Mouse (Mus musculus): ENCODE results near the gene Heatr1. TPM values are rescaled to one million over a fixed set of nuclear protein-coding genes. Genes with fewer than 3 reads are reported as not detected.

Gene Heatr1
- 35.5 and 36.3 TPM in 2 replicates for polyA plus RNA-seq (2014; fragmentation: Nextera tagmentation; extraction: Ambion mirVana)

DNA sequence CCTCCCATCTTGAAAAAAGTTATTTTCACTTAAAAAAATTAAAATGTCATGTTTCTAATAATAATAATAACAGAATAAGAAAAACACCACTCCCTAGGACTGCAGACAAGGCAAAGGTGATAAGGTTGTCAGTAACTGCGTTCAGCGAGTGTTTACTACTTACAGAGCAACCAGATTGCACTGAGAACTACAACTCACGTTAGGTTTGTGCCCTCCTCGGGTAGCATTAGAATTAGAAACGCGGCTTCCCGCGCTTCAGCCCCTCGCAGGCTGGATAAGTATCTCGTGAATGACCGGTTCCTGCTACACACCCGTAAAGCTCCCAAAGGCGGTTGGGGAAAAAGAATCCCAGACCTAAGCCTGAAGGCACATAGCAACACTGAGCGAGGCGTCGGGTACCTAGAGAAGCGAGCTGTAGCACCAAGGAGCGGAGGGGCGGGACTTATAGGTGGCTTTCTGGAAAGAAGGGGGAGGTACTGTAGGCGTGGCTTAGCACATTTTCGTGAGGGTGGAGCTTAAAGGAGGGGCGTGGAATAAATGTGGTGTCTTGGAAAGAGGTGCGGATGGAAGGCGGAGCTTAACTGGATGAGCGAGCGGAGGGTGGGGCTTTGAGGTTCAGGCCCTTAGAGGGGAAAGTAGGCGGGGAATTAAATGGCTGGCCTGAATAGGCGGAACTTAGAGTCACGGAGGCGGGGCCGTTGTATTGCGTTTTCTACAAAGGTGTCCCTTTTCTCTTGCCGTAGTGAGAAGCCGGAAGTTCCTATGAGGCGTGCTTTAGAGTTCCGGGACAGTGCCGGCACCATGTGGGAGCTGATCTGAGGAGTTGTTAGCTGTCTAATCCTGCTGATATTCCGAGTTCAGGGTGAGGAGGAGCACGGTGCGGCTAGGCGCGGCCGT, at the start of gene Heatr1:
TSS of gene Heatr1 (plus strand) at position 419 of the 897 bp plus-strand sequence.
- peak within 1 kb of the TSS; percentile 85 for H3K4me2 ChIP-seq
- peak within 1 kb of the TSS; percentile 60 for H3K9ac ChIP-seq (ENCODE audit: low read length)
- peak within 1 kb of the TSS; percentile 85 for H3K4me3 ChIP-seq (ENCODE audit: low read depth, low read length)
- H3K9me3 ChIP-seq (ENCODE audit: control insufficient read depth, low read length): no peaks in the 10 kb centered on the region
- peaks cover 4% of the 10 kb centered on the region; the same call in 1 of the 2 replicates for H3K4me1 ChIP-seq (ENCODE audit: control insufficient read depth, insufficient read depth, low read length)
- under 1% methylated on average over 43 of the region's 43 CpGs for WGBS
- ATAC-seq (ENCODE audit: low FRiP score) (peak; percentile 97), DNase-seq (ENCODE audit: low spot score, missing footprints) (peak; percentile 100)
- H3K36me3 ChIP-seq (ENCODE audit: control insufficient read depth, insufficient read depth, low read length): peaks cover 2% of the 10 kb centered on the region; the same call in 1 of the 2 replicates
- no peak within 1 kb of the TSS for H3K27ac ChIP-seq (ENCODE audit: low read depth, low read length)
- no peaks in the 10 kb centered on the region for H3K27me3 ChIP-seq (ENCODE audit: control insufficient read depth, insufficient read depth, low read length)

DNA sequence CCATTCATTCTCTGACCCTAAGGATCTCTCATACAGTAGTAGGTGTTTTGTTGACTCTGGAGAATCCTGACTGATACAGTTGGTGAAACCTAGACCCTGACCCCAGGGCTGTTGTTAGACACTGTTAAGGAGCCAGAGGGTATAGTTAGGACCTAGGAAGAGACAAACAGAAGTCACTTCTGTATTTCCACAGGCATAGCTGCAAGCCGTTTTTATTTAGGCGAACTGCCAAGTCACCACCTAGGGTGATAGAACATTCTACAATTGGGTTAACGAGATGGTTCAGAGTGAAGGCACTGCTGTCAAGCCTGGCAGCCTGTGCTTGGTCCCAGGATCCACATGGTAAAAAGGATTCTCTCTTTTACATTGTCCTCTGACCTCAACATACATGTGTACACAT, 48.0 kb upstream of the Heatr1 start:
- no peak overlapping the region for H3K27ac ChIP-seq (ENCODE audit: low read depth, low read length)
- ATAC-seq (ENCODE audit: low FRiP score) (no peak), DNase-seq (ENCODE audit: low spot score, missing footprints) (no peak)
- no peaks in the 10 kb centered on the region for H3K36me3 ChIP-seq (ENCODE audit: control insufficient read depth, insufficient read depth, low read length)
- H3K4me2 ChIP-seq: no peak overlapping the region
- H3K9me3 ChIP-seq (ENCODE audit: control insufficient read depth, low read length): no peaks in the 10 kb centered on the region
- no peak overlapping the region for H3K9ac ChIP-seq (ENCODE audit: low read length)
- WGBS: 85% methylated on average over 3 of the region's 3 CpGs
- H3K27me3 ChIP-seq (ENCODE audit: control insufficient read depth, insufficient read depth, low read length): no peaks in the 10 kb centered on the region
- H3K4me1 ChIP-seq (ENCODE audit: control insufficient read depth, insufficient read depth, low read length): no peaks in the 10 kb centered on the region
- H3K4me3 ChIP-seq (ENCODE audit: low read depth, low read length): no peak overlapping the region

DNA sequence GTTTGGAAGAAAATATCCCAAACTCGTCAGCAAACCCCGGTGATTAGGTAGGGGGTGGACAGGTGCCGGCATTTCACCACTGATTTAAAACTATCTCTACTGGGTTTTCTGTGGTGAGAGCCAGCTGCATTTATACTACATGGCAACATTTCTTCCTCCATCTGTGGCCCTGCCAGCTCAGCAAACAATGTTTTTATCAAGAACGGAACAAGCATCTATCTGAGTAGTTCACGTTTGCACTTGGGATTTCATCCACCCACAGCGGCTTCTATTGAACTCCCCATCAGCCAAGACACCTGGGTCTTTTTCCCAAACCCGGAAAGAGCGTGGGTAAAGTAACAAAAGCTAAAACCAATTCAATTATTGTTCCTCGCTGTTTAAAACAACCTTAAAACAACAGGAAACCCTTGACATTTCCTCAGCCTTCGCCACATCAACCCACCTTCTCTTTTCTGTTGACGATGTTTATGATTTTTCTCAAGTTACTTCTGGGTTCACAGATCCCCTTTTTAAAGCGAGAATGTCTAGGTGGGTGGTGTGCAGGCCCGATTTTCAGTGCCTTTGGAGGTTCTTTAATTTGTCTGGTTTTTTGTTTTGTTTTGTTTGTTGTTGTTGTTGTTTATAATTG, 45.5 kb upstream of the Heatr1 start:
- DNase-seq (ENCODE audit: low spot score, missing footprints): no peak
- Histone ChIP-seq H3K36me3 (ENCODE audit: control insufficient read depth, insufficient read depth, low read length) (no peaks in the 10 kb centered on the region), H3K27ac (ENCODE audit: low read depth, low read length) (no peak overlapping the region), H3K9me3 (ENCODE audit: control insufficient read depth, low read length) (no peaks in the 10 kb centered on the region), H3K4me3 (ENCODE audit: low read depth, low read length) (no peak overlapping the region), H3K27me3 (ENCODE audit: control insufficient read depth, insufficient read depth, low read length) (no peaks in the 10 kb centered on the region), H3K4me2 (no peak overlapping the region), H3K4me1 (ENCODE audit: control insufficient read depth, insufficient read depth, low read length) (no peaks in the 10 kb centered on the region), H3K9ac (ENCODE audit: low read length) (no peak overlapping the region)
- 80% methylated on average over 13 of the region's 13 CpGs for WGBS
- no peak for ATAC-seq (ENCODE audit: low FRiP score)

DNA sequence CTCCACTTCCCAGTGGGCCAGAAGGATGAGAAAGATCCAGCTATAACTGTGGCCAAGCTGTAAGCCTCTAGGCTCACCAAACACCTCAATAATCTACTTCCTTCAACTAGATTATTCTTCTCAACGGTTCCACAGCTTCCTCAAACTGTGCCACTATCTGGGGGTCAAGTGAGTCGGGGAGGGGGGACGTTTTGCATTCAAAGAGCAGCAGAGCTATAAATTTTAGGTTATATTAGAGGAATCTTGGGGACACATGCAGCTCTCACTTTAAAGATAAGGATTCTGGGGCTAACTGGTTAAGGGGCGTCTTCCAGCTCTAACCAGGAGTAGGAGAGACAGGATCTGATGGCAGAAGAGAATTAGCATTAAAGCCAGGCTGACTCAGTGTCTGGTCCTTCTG, 38.6 kb upstream of the Heatr1 start:
- no peaks in the 10 kb centered on the region for H3K36me3 ChIP-seq (ENCODE audit: control insufficient read depth, insufficient read depth, low read length)
- ATAC-seq (ENCODE audit: low FRiP score): no peak
- no peak overlapping the region for H3K4me3 ChIP-seq (ENCODE audit: low read depth, low read length)
- 75% methylated on average over 4 of the region's 4 CpGs for WGBS
- no peaks in the 10 kb centered on the region for H3K9me3 ChIP-seq (ENCODE audit: control insufficient read depth, low read length)
- H3K4me1 ChIP-seq (ENCODE audit: control insufficient read depth, insufficient read depth, low read length): no peaks in the 10 kb centered on the region
- no peaks in the 10 kb centered on the region for H3K27me3 ChIP-seq (ENCODE audit: control insufficient read depth, insufficient read depth, low read length)
- no peak for DNase-seq (ENCODE audit: low spot score, missing footprints)
- no peak overlapping the region for H3K9ac ChIP-seq (ENCODE audit: low read length)
- no peak overlapping the region for H3K27ac ChIP-seq (ENCODE audit: low read depth, low read length)
- no peak overlapping the region for H3K4me2 ChIP-seq

DNA sequence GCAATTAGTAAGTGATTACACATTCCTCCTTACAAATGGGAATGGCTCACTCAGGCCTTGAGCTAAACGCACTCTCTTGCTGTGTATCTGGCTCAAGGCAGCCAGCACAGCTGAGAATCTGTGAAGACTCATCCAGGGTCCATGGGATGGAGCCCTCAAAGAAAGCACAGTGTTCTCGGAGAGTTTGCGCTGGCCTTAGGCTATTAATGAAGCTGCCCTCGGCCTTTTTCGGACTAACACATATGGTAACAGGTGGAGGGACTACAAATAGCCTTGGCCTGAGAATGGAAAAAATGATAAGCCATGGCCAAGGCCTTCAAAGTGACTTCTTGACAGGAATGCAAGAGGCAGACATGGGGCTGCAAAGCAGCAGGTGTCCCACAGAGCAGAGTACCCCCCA, 37.3 kb upstream of the Heatr1 start:
- ATAC-seq (ENCODE audit: low FRiP score) (no peak), DNase-seq (ENCODE audit: low spot score, missing footprints) (no peak)
- Histone ChIP-seq H3K9ac (ENCODE audit: low read length) (no peak overlapping the region), H3K4me2 (no peak overlapping the region), H3K36me3 (ENCODE audit: control insufficient read depth, insufficient read depth, low read length) (no peaks in the 10 kb centered on the region), H3K4me1 (ENCODE audit: control insufficient read depth, insufficient read depth, low read length) (no peaks in the 10 kb centered on the region), H3K9me3 (ENCODE audit: control insufficient read depth, low read length) (no peaks in the 10 kb centered on the region), H3K4me3 (ENCODE audit: low read depth, low read length) (no peak overlapping the region), H3K27me3 (ENCODE audit: control insufficient read depth, insufficient read depth, low read length) (no peaks in the 10 kb centered on the region), H3K27ac (ENCODE audit: low read depth, low read length) (no peak overlapping the region)
- 86% methylated on average over 5 of the region's 5 CpGs for WGBS

DNA sequence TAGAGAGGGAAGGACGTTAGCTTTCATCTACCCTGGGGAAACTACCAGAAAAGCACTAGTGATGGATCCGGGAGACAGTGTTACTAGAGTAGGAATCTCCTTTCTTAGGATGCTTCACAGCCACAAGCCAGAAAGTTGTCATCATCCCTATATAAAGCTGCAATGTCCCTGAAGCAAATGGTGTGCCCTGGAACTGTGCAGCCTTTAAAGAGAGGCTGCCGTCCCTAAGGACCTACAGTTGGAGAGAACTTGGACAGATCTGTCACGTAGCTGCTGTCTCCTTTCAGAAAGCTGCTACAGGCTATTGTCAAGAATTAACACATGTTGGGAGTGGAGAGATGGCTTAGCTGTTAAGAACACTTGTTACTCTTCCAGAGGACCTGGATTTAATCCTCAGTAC, 33.3 kb upstream of the Heatr1 start:
- Histone ChIP-seq H3K27ac (ENCODE audit: low read depth, low read length) (no peak overlapping the region), H3K4me3 (ENCODE audit: low read depth, low read length) (no peak overlapping the region), H3K4me2 (no peak overlapping the region), H3K9me3 (ENCODE audit: control insufficient read depth, low read length) (no peaks in the 10 kb centered on the region), H3K9ac (ENCODE audit: low read length) (no peak overlapping the region), H3K4me1 (ENCODE audit: control insufficient read depth, insufficient read depth, low read length) (no peaks in the 10 kb centered on the region), H3K27me3 (ENCODE audit: control insufficient read depth, insufficient read depth, low read length) (no peaks in the 10 kb centered on the region), H3K36me3 (ENCODE audit: control insufficient read depth, insufficient read depth, low read length) (no peaks in the 10 kb centered on the region)
- 79% methylated on average over 4 of the region's 4 CpGs for WGBS
- no peak for DNase-seq (ENCODE audit: low spot score, missing footprints)
- no peak for ATAC-seq (ENCODE audit: low FRiP score)

DNA sequence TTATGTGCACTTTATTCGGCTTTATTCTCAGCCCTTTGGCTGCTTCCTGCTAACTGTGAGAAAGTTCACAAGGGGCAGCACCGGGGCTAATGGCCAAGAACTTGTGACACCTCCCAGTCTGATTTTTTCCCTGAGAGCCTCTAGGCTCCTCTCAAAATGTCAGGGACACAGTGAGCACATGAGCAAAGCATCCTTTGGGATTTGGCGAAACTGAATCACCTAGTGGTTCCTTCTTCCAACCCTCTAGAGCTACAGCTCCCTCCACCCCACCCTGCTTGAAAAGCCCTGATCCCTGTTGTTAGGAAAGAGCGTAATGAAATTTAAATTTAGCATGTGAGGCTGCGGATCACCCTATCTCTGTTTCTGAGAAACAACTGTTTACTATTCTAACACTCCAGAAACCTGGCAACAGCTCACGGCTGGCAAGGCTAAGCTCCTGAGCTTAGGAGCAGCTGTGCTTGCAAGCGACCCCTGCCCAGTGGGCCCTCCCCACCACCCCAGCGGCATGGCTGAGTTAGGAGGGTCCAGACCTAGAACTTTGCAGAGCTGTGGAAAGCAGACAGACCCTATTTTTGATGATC, 25.7 kb upstream of the Heatr1 start:
- Histone ChIP-seq H3K4me1 (ENCODE audit: control insufficient read depth, insufficient read depth, low read length) (no peaks in the 10 kb centered on the region), H3K27ac (ENCODE audit: low read depth, low read length) (no peak overlapping the region), H3K9me3 (ENCODE audit: control insufficient read depth, low read length) (no peaks in the 10 kb centered on the region), H3K36me3 (ENCODE audit: control insufficient read depth, insufficient read depth, low read length) (no peaks in the 10 kb centered on the region), H3K9ac (ENCODE audit: low read length) (no peak overlapping the region), H3K4me3 (ENCODE audit: low read depth, low read length) (no peak overlapping the region), H3K4me2 (no peak overlapping the region), H3K27me3 (ENCODE audit: control insufficient read depth, insufficient read depth, low read length) (no peaks in the 10 kb centered on the region)
- ATAC-seq (ENCODE audit: low FRiP score) (no peak), DNase-seq (ENCODE audit: low spot score, missing footprints) (no peak)
- WGBS: 63% methylated on average over 8 of the region's 8 CpGs

DNA sequence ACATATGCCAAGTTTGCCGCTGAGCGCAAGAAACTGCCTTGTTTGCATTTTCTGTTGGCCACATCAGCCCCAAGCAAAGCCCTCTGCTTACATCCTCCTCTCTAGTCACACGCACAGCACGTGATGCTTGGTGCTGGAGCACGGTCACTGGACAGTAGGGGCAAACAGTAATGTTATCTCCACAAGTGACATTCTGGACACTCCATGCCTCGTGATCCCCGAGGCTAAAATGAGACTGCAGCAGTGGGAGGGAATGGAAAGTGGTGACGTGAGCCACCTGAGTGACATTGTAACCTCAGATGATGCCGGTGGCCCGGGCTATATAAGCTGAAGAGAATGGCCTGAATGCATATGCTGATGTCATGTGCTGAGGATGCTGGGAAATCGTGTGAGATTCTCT, 24.9 kb upstream of the Heatr1 start:
- no peak overlapping the region for H3K4me2 ChIP-seq
- no peak for ATAC-seq (ENCODE audit: low FRiP score)
- no peaks in the 10 kb centered on the region for H3K27me3 ChIP-seq (ENCODE audit: control insufficient read depth, insufficient read depth, low read length)
- no peak overlapping the region for H3K9ac ChIP-seq (ENCODE audit: low read length)
- no peaks in the 10 kb centered on the region for H3K9me3 ChIP-seq (ENCODE audit: control insufficient read depth, low read length)
- no peak overlapping the region for H3K27ac ChIP-seq (ENCODE audit: low read depth, low read length)
- H3K36me3 ChIP-seq (ENCODE audit: control insufficient read depth, insufficient read depth, low read length): no peaks in the 10 kb centered on the region
- 91% methylated on average over 11 of the region's 11 CpGs for WGBS
- no peak for DNase-seq (ENCODE audit: low spot score, missing footprints)
- H3K4me1 ChIP-seq (ENCODE audit: control insufficient read depth, insufficient read depth, low read length): no peaks in the 10 kb centered on the region
- H3K4me3 ChIP-seq (ENCODE audit: low read depth, low read length): no peak overlapping the region

DNA sequence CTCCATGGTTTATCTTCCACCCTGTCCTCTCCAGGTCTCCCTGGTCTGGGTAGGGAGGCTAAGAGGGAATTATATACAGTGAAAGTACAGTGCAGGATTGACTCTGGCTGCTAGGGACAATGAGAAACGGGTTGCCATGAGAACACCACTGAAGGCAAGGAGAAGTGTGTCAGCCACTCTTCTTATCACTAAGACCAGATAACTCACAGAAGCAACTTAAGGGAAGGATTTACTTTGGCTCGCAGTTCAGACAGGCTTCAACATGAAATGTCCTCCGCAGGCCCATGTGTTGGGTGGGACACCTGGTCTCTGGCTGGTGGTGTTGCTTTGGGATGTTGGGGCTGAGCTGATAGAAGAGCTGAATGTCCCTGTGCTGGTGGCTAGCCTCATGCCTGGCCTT, 22.1 kb upstream of the Heatr1 start:
- Histone ChIP-seq H3K9me3 (ENCODE audit: control insufficient read depth, low read length) (no peaks in the 10 kb centered on the region), H3K4me2 (no peak overlapping the region), H3K27me3 (ENCODE audit: control insufficient read depth, insufficient read depth, low read length) (no peaks in the 10 kb centered on the region), H3K4me1 (ENCODE audit: control insufficient read depth, insufficient read depth, low read length) (no peaks in the 10 kb centered on the region), H3K4me3 (ENCODE audit: low read depth, low read length) (no peak overlapping the region), H3K36me3 (ENCODE audit: control insufficient read depth, insufficient read depth, low read length) (no peaks in the 10 kb centered on the region), H3K9ac (ENCODE audit: low read length) (no peak overlapping the region), H3K27ac (ENCODE audit: low read depth, low read length) (no peak overlapping the region)
- 84% methylated on average over 3 of the region's 3 CpGs for WGBS
- DNase-seq (ENCODE audit: low spot score, missing footprints) (no peak), ATAC-seq (ENCODE audit: low FRiP score) (no peak)

Data from midbrain, embryonic 11.5 days (tissue).